Mouse (Mus musculus) MEL (cell line): ENCODE measurements at regions not wholly inside any gene's neighbourhood (a gene's known extent, or its start where the extent isn't known, plus 50 kb on each side); places are given as distances from the start of the nearest gene placed in this dataset.

Experiments used
- DNase-seq: peaks from one replicate; pipeline ENCODE4 v3.0.0; 2011; ENCODE audit warnings: low read depth, low spot score
- H3K27ac ChIP-seq: 2 replicates; pipeline ENCODE4 v1.5.1; 2012; ENCODE audit warnings: low read depth, mild to moderate bottlenecking, control low read depth, low read length, moderate library complexity; ENCODE audit not compliant: control insufficient read depth
- H3K27me3 ChIP-seq, 2 experiments: fragments of 150-350 bp in 1 of 2; sonication (generic) in 1 of 2; 2 replicates each; pipeline ENCODE4 v1.6.1; 2012; ENCODE audit warnings: low read length in 2 of 2, mild to moderate bottlenecking in 2 of 2, improper control_type of control experiment in 1 of 2, moderate library complexity in 1 of 2; ENCODE audit not compliant: insufficient read depth in 2 of 2, control insufficient read depth in 1 of 2
- H3K36me3 ChIP-seq, 2 experiments: 2 replicates each; pipeline ENCODE4 v1.6.1; 2012 to 2014; ENCODE audit warnings: low read length in 2 of 2, improper control_type of control experiment in 1 of 2, inconsistent platforms in 1 of 2, mild to moderate bottlenecking in 1 of 2; ENCODE audit not compliant: insufficient read depth in 2 of 2, control insufficient read depth in 1 of 2
- H3K4me1 ChIP-seq, 2 experiments: fragments of 150-350 bp in 1 of 2; sonication (generic) in 1 of 2; 2 replicates each; pipeline ENCODE4 v1.6.1; 2012; ENCODE audit warnings: low read length in 2 of 2, improper control_type of control experiment in 1 of 2, mild to moderate bottlenecking in 1 of 2; ENCODE audit not compliant: insufficient read depth in 2 of 2, control insufficient read depth in 1 of 2
- H3K4me3 ChIP-seq, 2 experiments: fragments of 150-350 bp in 1 of 2; sonication (generic) in 1 of 2; 2 replicates each; pipeline ENCODE4 v1.5.1; 2012; ENCODE audit warnings: low read depth in 2 of 2, low read length in 2 of 2, mild to moderate bottlenecking in 2 of 2, moderate library complexity in 2 of 2, control low read depth in 1 of 2, improper control_type of control experiment in 1 of 2; ENCODE audit not compliant: control insufficient read depth in 1 of 2, insufficient read depth in 1 of 2
- H3K79me2 ChIP-seq: 2 replicates; pipeline ENCODE4 v1.6.1; 2012; ENCODE audit warnings: mild to moderate bottlenecking, low read length, moderate library complexity; ENCODE audit not compliant: control insufficient read depth, poor library complexity, insufficient read depth
- H3K9ac ChIP-seq: 2 replicates; pipeline ENCODE4 v1.6.1; 2012; ENCODE audit warnings: low read depth, mild to moderate bottlenecking, control low read depth, low read length, moderate library complexity; ENCODE audit not compliant: control insufficient read depth, poor library complexity, severe bottlenecking
- H3K9me3 ChIP-seq: fragments of 150-350 bp; sonication (generic); replicated peaks from 2 replicates; pipeline ENCODE4 v1.6.1; 2012; ENCODE audit warnings: mild to moderate bottlenecking, low read length, improper control_type of control experiment, moderate library complexity; ENCODE audit not compliant: insufficient read depth
- CHD1 ChIP-seq: IDR thresholded peaks from 2 replicates; pipeline ENCODE4 v1.6.1; 2012; ENCODE audit warnings: low read depth, mild to moderate bottlenecking, inconsistent platforms, low read length, improper control_type of control experiment
- CHD2 ChIP-seq: IDR thresholded peaks from 2 replicates; pipeline ENCODE4 v1.6.1; 2011; ENCODE audit warnings: low read length, improper control_type of control experiment
- E2F4 ChIP-seq: IDR thresholded peaks from 2 replicates; pipeline ENCODE4 v1.6.1; 2011; ENCODE audit warnings: low read depth, low read length, improper control_type of control experiment, borderline replicate concordance
- ETS1 ChIP-seq: IDR thresholded peaks from 2 replicates; pipeline ENCODE4 v1.6.1; 2012; ENCODE audit warnings: low read depth, mild to moderate bottlenecking, inconsistent platforms, low read length, improper control_type of control experiment, moderate library complexity
- GABPA ChIP-seq: IDR thresholded peaks from 2 replicates; pipeline ENCODE4 v1.6.1; 2012; ENCODE audit warnings: low read depth, mild to moderate bottlenecking, inconsistent platforms, low read length, improper control_type of control experiment, moderate library complexity
- GATA1 ChIP-seq: IDR thresholded peaks from 2 replicates; pipeline ENCODE4 v1.6.1; 2011; ENCODE audit warnings: low read depth, low read length, improper control_type of control experiment
- HCFC1 ChIP-seq: IDR thresholded peaks from 2 replicates; pipeline ENCODE4 v1.6.1; 2012; ENCODE audit warnings: low read depth, mild to moderate bottlenecking, inconsistent platforms, low read length, improper control_type of control experiment, moderate library complexity
- JUND ChIP-seq: IDR thresholded peaks from 2 replicates; pipeline ENCODE4 v1.6.1; 2011; ENCODE audit warnings: low read depth, mild to moderate bottlenecking, improper control_type of control experiment, low read length
- KAT2A ChIP-seq: conservative IDR thresholded peaks from 2 replicates; pipeline ENCODE4 v1.6.1; 2012; ENCODE audit warnings: low read depth, low read length, improper control_type of control experiment, inconsistent platforms
- MAFK ChIP-seq: IDR thresholded peaks from 2 replicates; pipeline ENCODE4 v1.6.1; 2011; ENCODE audit warnings: low read depth, mild to moderate bottlenecking, low read length, improper control_type of control experiment, borderline replicate concordance
- MAZ ChIP-seq: IDR thresholded peaks from 2 replicates; pipeline ENCODE4 v1.6.1; 2012; ENCODE audit warnings: low read depth, mild to moderate bottlenecking, inconsistent platforms, low read length, improper control_type of control experiment
- MEF2A ChIP-seq: IDR thresholded peaks from 2 replicates; pipeline ENCODE4 v1.6.1; 2014; ENCODE audit warnings: low read depth, mild to moderate bottlenecking, inconsistent platforms, low read length, improper control_type of control experiment; ENCODE audit not compliant: poor library complexity, insufficient replicate concordance, severe bottlenecking; ENCODE audit errors: extremely low read depth
- MXI1 ChIP-seq: IDR thresholded peaks from 2 replicates; pipeline ENCODE4 v1.6.1; 2011; ENCODE audit warnings: mild to moderate bottlenecking, low read depth, low read length, improper control_type of control experiment
- MYC ChIP-seq: IDR thresholded peaks from 2 replicates; pipeline ENCODE4 v1.6.1; 2011; ENCODE audit warnings: low read depth, mild to moderate bottlenecking, low read length, improper control_type of control experiment, moderate library complexity
- NRF1 ChIP-seq: IDR thresholded peaks from 2 replicates; pipeline ENCODE4 v1.6.1; 2014; ENCODE audit warnings: low read depth, mild to moderate bottlenecking, inconsistent platforms, low read length, improper control_type of control experiment, moderate library complexity; ENCODE audit not compliant: poor library complexity, insufficient read depth, severe bottlenecking
- POLR2A ChIP-seq, 2 experiments: IDR thresholded peaks; 2 replicates each; pipeline ENCODE4 v1.6.1; 2011 to 2012; ENCODE audit warnings: low read length in 2 of 2, mild to moderate bottlenecking in 2 of 2, control low read depth in 1 of 2, improper control_type of control experiment in 1 of 2, low read depth in 1 of 2, moderate library complexity in 1 of 2; ENCODE audit not compliant: control insufficient read depth in 1 of 2, insufficient read depth in 1 of 2, poor library complexity in 1 of 2
- RAD21 ChIP-seq: IDR thresholded peaks from 2 replicates; pipeline ENCODE4 v1.6.1; 2011; ENCODE audit warnings: mild to moderate bottlenecking, low read depth, low read length, improper control_type of control experiment
- SIN3A ChIP-seq: IDR thresholded peaks from 2 replicates; pipeline ENCODE4 v1.6.1; 2012; ENCODE audit warnings: low read length, improper control_type of control experiment, inconsistent platforms
- SMC3 ChIP-seq: IDR thresholded peaks from 2 replicates; pipeline ENCODE4 v1.6.1; 2011; ENCODE audit warnings: low read depth, low read length, improper control_type of control experiment
- TAL1 ChIP-seq: IDR thresholded peaks from 2 replicates; pipeline ENCODE4 v1.6.1; 2012; ENCODE audit warnings: mild to moderate bottlenecking, inconsistent platforms, low read length, moderate library complexity, mixed read lengths
- TBP ChIP-seq: IDR thresholded peaks from 2 replicates; pipeline ENCODE4 v1.8.0; 2011; ENCODE audit warnings: low read depth, low read length, improper control_type of control experiment
- TCF12 ChIP-seq: IDR thresholded peaks from 2 replicates; pipeline ENCODE4 v1.6.1; 2014; ENCODE audit warnings: low read depth, mild to moderate bottlenecking, inconsistent platforms, low read length, improper control_type of control experiment, moderate library complexity
- UBTF ChIP-seq: IDR thresholded peaks from 2 replicates; pipeline ENCODE4 v1.6.1; 2012; ENCODE audit warnings: low read depth, mild to moderate bottlenecking, inconsistent platforms, low read length, improper control_type of control experiment, moderate library complexity, borderline replicate concordance; ENCODE audit not compliant: insufficient read depth
- ZC3H11A ChIP-seq: IDR thresholded peaks from 2 replicates; pipeline ENCODE4 v1.6.1; 2012; ENCODE audit warnings: low read depth, mild to moderate bottlenecking, inconsistent platforms, low read length, improper control_type of control experiment
- ZKSCAN1 ChIP-seq: IDR thresholded peaks from 2 replicates; pipeline ENCODE4 v1.6.1; 2012; ENCODE audit warnings: low read depth, mild to moderate bottlenecking, inconsistent platforms, low read length, improper control_type of control experiment, moderate library complexity

DNA sequence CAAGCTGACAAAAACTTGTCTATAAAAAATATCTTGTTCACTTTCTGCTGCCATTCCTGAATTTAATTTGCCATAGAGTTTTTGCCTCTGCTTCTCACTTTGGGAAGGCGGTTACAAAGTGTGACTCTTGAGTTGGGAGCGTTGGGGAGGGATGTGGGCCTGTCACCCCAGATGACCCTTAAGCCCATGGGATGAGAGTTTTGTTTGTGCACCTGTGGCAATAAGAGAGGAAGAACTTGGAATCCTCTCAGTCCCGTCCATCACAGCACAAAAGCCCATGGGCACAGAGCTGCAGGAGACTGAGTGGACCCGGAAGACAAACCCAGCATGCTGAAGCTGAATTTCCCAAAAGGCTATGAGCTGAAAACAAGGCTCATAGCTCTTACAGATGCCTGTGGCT lies 127.7 kb upstream of the Pik3r1 start:
- no peak for DNase-seq
- H3K9me3 ChIP-seq = no peaks in the 10 kb centered on the region
- TF ChIP-seq JUND (no peak), MAZ (no peak), ZKSCAN1 (no peak), SMC3 (no peak), GATA1 (no peak), MEF2A (no peak), RAD21 (no peak), UBTF (no peak), TCF12 (no peak), POLR2A (IDR thresholded peaks at IDR 0.05; ENCODE audit: control insufficient read depth in 1 of 2, insufficient read depth in 1 of 2, low read depth in 1 of 2, low read length in 2 of 2, poor library complexity in 1 of 2) (no peak), ZC3H11A (no peak), NRF1 (no peak), TBP (no peak), E2F4 (no peak), CHD1 (no peak)
- TF ChIP-seq, all 39 proteins: peak for 0
- H3K27me3 ChIP-seq = no peaks in the 10 kb centered on the region; a peak in 1 of 4 replicates
- H3K27ac ChIP-seq = no peak overlapping the region
- no peaks in the 10 kb centered on the region for H3K36me3 ChIP-seq
- no peaks in the 10 kb centered on the region for H3K79me2 ChIP-seq
- no peak overlapping the region for H3K4me3 ChIP-seq
- no peaks in the 10 kb centered on the region for H3K4me1 ChIP-seq
- H3K9ac ChIP-seq = no peak overlapping the region

DNA sequence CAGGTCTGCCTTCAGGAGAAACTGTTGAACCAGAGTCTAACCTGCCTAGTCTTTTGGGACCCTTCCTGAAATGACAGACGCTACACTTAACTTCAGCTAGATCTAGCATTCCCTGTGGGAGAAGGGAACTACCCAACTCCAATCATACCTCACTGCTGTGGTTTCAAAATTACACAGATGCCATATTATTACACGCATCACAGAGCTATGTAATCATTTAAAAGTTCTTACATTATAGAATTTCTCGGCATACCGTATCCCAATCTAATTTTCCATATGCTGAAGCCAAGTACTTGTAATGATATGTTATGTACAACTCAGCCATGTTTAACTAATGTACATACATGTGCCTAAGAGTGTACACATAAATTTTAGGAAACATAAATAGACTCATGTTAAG lies 128.9 kb upstream of the Pik3r1 start:
- H3K4me1 ChIP-seq = no peaks in the 10 kb centered on the region
- H3K36me3 ChIP-seq = no peaks in the 10 kb centered on the region
- H3K9me3 ChIP-seq = no peaks in the 10 kb centered on the region
- H3K9ac ChIP-seq = no peak overlapping the region
- TF ChIP-seq KAT2A (no peak), MEF2A (no peak), E2F4 (no peak), SIN3A (no peak), MYC (no peak), JUND (no peak), ZC3H11A (no peak), CHD2 (no peak), TAL1 (no peak), MAZ (no peak), GABPA (no peak), MAFK (no peak), ETS1 (no peak), HCFC1 (no peak), MXI1 (no peak), RAD21 (no peak)
- H3K4me3 ChIP-seq = no peak overlapping the region
- H3K27ac ChIP-seq = no peak overlapping the region
- H3K27me3 ChIP-seq = no peaks in the 10 kb centered on the region; a peak in 1 of 4 replicates
- no peaks in the 10 kb centered on the region for H3K79me2 ChIP-seq
- DNase-seq = no peak
